Mouse (Mus musculus) retina, postnatal 7 days (tissue): ENCODE measurements at regions not wholly inside any gene's neighbourhood (a gene's known extent, or its start where the extent isn't known, plus 50 kb on each side); places are given as distances from the start of the nearest gene placed in this dataset.

Source experiments
- DNase-seq: peaks from one replicate; pipeline ENCODE4 v3.0.0-alpha.2; 2012; ENCODE audit warnings: low read depth, low spot score

- DNase-seq = no peak
These were observed 57.2 kb upstream of the Usp9x start for GRCm38 (mm10) chrX:13014051-13014450.

- no peak for DNase-seq
These were observed 58.2 kb upstream of the Usp9x start for GRCm38 (mm10) chrX:13013086-13013485.

- no peak for DNase-seq
These were observed 80.5 kb upstream of the Usp9x start for GRCm38 (mm10) chrX:12990777-12991176.

- DNase-seq = no peak
These were observed 93.6 kb upstream of the Usp9x start for GRCm38 (mm10) chrX:12977676-12978075.

- DNase-seq = no peak
These were observed 102.1 kb upstream of the Usp9x start for GRCm38 (mm10) chrX:12968979-12969746.

- DNase-seq = no peak
These were observed 111.6 kb upstream of the Usp9x start for GRCm38 (mm10) chrX:12959467-12960314.

GRCm38 (mm10) chrX:12958873-12959272, 112.4 kb upstream of the Usp9x start:
- DNase-seq = no peak

GRCm38 (mm10) chrX:12950928-12951660, 120.2 kb upstream of the Usp9x start:
- DNase-seq = no peak

GRCm38 (mm10) chrX:12942451-12942850, 128.8 kb upstream of the Usp9x start:
- no peak for DNase-seq

- no peak for DNase-seq
These were observed 134.7 kb upstream of the Usp9x start for GRCm38 (mm10) chrX:12936406-12937172.

GRCm38 (mm10) chrX:12933294-12933807, 137.9 kb upstream of the Usp9x start:
- no peak for DNase-seq

- DNase-seq = no peak
These were observed 141.1 kb upstream of the Usp9x start for GRCm38 (mm10) chrX:12930242-12930641.

- no peak for DNase-seq
These were observed 143.3 kb upstream of the Usp9x start for GRCm38 (mm10) chrX:12927797-12928589.

- DNase-seq = peak; percentile 34
These were observed 146.3 kb upstream of the Usp9x start for GRCm38 (mm10) chrX:12924705-12925644.

- DNase-seq = no peak
These were observed 151.7 kb upstream of the Usp9x start for GRCm38 (mm10) chrX:12919576-12919975.

- no peak for DNase-seq
These were observed 154.2 kb upstream of the Usp9x start for GRCm38 (mm10) chrX:12917105-12917504.

- no peak for DNase-seq
These were observed 154.6 kb upstream of the Usp9x start for GRCm38 (mm10) chrX:12916684-12917083.

GRCm38 (mm10) chrX:12900256-12900655, 138.4 kb upstream of the Med14 start:
- DNase-seq = no peak

- DNase-seq = no peak
These were observed 129.6 kb upstream of the Med14 start for GRCm38 (mm10) chrX:12891468-12891867.
